20 mouse cellular contexts compared by ENCODE assay signal in the genomic region with DNA sequence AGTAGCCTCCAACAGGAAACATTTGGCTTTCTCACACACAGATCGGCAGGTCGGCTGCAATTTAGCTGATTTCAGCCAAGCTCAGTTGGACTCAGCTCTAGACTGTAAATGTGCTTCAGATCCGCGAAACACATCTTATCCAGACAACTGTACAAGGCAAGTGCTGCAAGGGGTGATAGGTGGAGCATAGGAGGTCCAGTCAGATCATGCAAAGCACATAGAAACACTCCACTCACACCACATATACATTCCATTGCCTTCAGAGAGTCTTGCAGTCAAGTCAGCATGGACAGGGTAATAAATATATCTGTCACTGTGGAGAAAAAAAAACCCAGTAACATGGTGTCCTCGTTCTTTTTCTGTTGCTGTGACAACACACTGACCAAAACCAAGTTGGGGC.
"Had no signal": no experiment of that assay in that cellular context is flagged by ENCODE, and none has a peak within 500 bp of the region (broad histone marks: within the 10 kb centered on the region; RNA-seq: fewer than 3 reads in every experiment).

No protein-coding gene starts in this region.

- ATAC-seq: intestine, postnatal 0 days; midbrain, embryonic 16.5 days had no signal

- H3K4me1 ChIP-seq: liver, embryonic 13.5 days; stomach, embryonic 15.5 days had no signal

- H3K9me3 ChIP-seq: limb, embryonic 12.5 days; liver, embryonic 13.5 days; midbrain, embryonic 12.5 days; neural tube, embryonic 13.5 days; stomach, embryonic 15.5 days had no signal

- H3K4me2 ChIP-seq: limb, embryonic 12.5 days; liver, embryonic 13.5 days; midbrain, embryonic 12.5 days; neural tube, embryonic 13.5 days; stomach, embryonic 15.5 days had no signal

- H3K27ac ChIP-seq: kidney, postnatal 0 days; left cerebral cortex, adult 2 months; limb, embryonic 12.5 days; liver, embryonic 13.5 days; midbrain, embryonic 12.5 days; stomach, embryonic 15.5 days had no signal

- DNase-seq: kidney, adult 2 months; kidney, postnatal 36 days; layer of hippocampus, postnatal 36 days; liver, embryonic 13.5 days; lung, postnatal 10 days; retina, postnatal 1 day; right cerebral cortex, postnatal 25 days; spleen, adult 18-20 months; thymus, adult 2 months; thymus, postnatal 14 days; thymus, postnatal 4 days had no signal

- H3K36me3 ChIP-seq: limb, embryonic 12.5 days; liver, embryonic 13.5 days; midbrain, embryonic 12.5 days; neural tube, embryonic 13.5 days; stomach, embryonic 15.5 days had no signal

- H3K4me3 ChIP-seq: left cerebral cortex, adult 2 months; limb, embryonic 12.5 days; liver, embryonic 13.5 days; midbrain, embryonic 12.5 days; myocyte; neural tube, embryonic 13.5 days; stomach, embryonic 15.5 days had no signal

- H3K9ac ChIP-seq: limb, embryonic 12.5 days; liver, embryonic 13.5 days; midbrain, embryonic 12.5 days; neural tube, embryonic 13.5 days; stomach, embryonic 15.5 days had no signal
